Mouse (Mus musculus) kidney, postnatal 0 days (tissue): ENCODE measurements at regions not wholly inside any gene's neighbourhood (a gene's known extent, or its start where the extent isn't known, plus 50 kb on each side); places are given as distances from the start of the nearest gene placed in this dataset.

Experiments
- ATAC-seq: fragments of 200-750 bp; cut with Nextera tagmentation; replicated peaks from 2 replicates; pipeline ENCODE4 v1.8.0; 2017; ENCODE audit warnings: low read depth, moderate number of reproducible peaks, moderate TSS enrichment, moderate library complexity; ENCODE audit not compliant: low FRiP score
- DNase-seq: peaks from one replicate; pipeline ENCODE4 v3.0.0-alpha.2; 2016; ENCODE audit warnings: low spot score
- H3K27ac ChIP-seq: fragments of 300-500 bp; sonication (generic); 2 replicates; pipeline ENCODE4 v1.5.1; 2014; ENCODE audit warnings: mild to moderate bottlenecking
- H3K27me3 ChIP-seq: fragments of 300-500 bp; sonication (generic); 2 replicates; pipeline ENCODE4 v1.6.1; 2014; ENCODE audit warnings: low read length, mixed read lengths; ENCODE audit not compliant: insufficient read depth
- H3K36me3 ChIP-seq: fragments of 300-500 bp; sonication (generic); 2 replicates; pipeline ENCODE4 v1.6.1; 2014; ENCODE audit warnings: low read length, mixed read lengths; ENCODE audit not compliant: insufficient read depth
- H3K4me1 ChIP-seq: fragments of 300-500 bp; sonication (generic); replicated peaks from 2 replicates; pipeline ENCODE4 v1.6.1; 2014; ENCODE audit warnings: antibody characterized with exemption, low read length, mixed read lengths; ENCODE audit not compliant: insufficient read depth
- H3K4me2 ChIP-seq: fragments of 300-500 bp; sonication (generic); 2 replicates; pipeline ENCODE4 v1.6.1; 2014; ENCODE audit warnings: mild to moderate bottlenecking, low read length, moderate library complexity, mixed read lengths
- H3K4me3 ChIP-seq: fragments of 300-500 bp; sonication (generic); replicated peaks from 2 replicates; pipeline ENCODE4 v1.5.1; 2014; ENCODE audit warnings: low read depth, low read length
- H3K9ac ChIP-seq: fragments of 300-500 bp; sonication (generic); 2 replicates; pipeline ENCODE4 v1.6.1; 2014; ENCODE audit warnings: low read depth, low read length
- H3K9me3 ChIP-seq: fragments of 300-500 bp; sonication (generic); replicated peaks from 2 replicates; pipeline ENCODE4 v1.6.1; 2016; ENCODE audit warnings: low read length, inconsistent platforms, mixed read lengths
- CTCF ChIP-seq: IDR thresholded peaks from 2 replicates; pipeline ENCODE4 v1.5.1; 2016; ENCODE audit warnings: antibody characterized with exemption, low read depth, mild to moderate bottlenecking, moderate library complexity
- WGBS: fragments of 180-500 bp; shearing (Covaris S2); extraction: QIAGEN DNeasy Blood & Tissue Kit; methylation state at CpG from one replicate; pipeline ENCODE4 v1.1.7; 2014; 5-methylcytosine and 5-hydroxymethylcytosine counted together

DNA sequence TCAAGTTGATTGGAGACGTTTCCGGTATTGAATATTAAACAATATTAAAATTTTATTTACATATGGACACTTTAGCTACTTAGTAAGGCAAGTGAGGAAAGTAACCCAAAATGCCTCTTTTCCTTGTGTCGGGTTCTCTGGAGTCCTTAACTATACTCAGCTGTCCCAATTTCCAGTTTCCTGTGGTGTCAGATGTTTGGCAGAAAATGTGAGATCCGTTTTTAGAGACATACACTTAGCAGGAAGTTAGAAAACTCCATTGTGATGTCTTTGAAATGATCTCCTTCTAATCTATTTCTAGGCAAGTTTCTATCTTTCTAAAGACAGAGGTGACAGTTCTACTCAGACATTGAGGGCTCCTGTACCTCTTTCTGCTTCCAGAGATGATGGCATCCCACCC, 168.9 kb upstream of the Plcxd3 start:
- whole genome bisulfite sequencing, result 71% methylated on average over 4 of the region's 4 CpGs
- ATAC-seq, result no peak
- DNase-seq, result no peak

DNA sequence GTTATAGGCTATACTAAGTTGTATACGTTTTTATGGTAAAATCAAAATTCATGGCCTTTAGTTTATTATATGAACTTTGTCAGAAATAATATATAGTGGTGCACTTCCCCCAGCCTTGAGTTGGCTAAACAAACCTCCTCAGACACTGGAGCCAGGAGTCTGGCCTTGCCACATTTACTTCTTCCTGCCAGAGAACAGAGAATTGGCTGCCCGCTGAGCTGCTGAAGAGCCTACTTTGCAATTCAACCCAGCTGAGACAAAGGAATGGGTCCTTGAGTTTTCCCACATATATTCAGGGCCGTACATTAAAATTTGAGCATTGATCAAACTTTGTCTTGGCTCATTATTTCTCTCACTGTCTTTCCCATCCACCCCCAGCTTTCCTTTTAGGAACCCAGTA, 161.9 kb upstream of the Plcxd3 start:
- no peaks in the 10 kb centered on the region for H3K4me1 ChIP-seq
- no peak for TF ChIP-seq CTCF
- no peak overlapping the region for H3K4me2 ChIP-seq
- H3K9me3 ChIP-seq, result no peaks in the 10 kb centered on the region
- ATAC-seq (no peak), DNase-seq (no peak)
- H3K4me3 ChIP-seq, result no peak overlapping the region
- H3K27ac ChIP-seq, result no peak overlapping the region
- H3K36me3 ChIP-seq, result no peaks in the 10 kb centered on the region
- no peaks in the 10 kb centered on the region for H3K27me3 ChIP-seq
- no peak overlapping the region for H3K9ac ChIP-seq
- WGBS, result 70% methylated on average over 3 of the region's 3 CpGs

More for the DNA sequence above, 168.9 kb upstream of the Plcxd3 start:
- Histone ChIP-seq H3K27ac (no peak overlapping the region), H3K4me1 (no peaks in the 10 kb centered on the region), H3K9ac (no peak overlapping the region), H3K4me3 (no peak overlapping the region), H3K4me2 (no peak overlapping the region), H3K36me3 (no peaks in the 10 kb centered on the region), H3K27me3 (no peaks in the 10 kb centered on the region), H3K9me3 (no peaks in the 10 kb centered on the region)
- no peak for TF ChIP-seq CTCF

DNA sequence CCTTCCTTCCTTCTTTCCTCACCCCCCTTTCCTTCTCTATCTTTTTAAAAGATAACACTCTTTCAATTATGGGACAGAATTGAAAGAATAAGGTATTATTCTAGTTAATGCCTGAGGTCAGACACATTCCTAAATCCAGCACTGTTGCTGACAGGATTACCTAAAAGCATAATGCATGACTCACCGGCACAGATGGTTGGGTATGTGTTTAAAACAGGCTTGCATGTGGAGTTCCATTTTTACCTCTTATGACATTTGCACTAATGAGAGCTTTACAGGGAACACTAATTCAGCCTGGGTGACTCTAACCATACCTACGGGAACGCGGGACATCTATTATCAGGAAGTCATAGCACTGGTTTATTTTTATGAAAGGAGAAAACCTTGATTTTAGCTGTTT, 156.2 kb upstream of the Plcxd3 start:
- Histone ChIP-seq H3K27me3 (no peaks in the 10 kb centered on the region), H3K36me3 (no peaks in the 10 kb centered on the region), H3K4me2 (no peak overlapping the region), H3K27ac (no peak overlapping the region), H3K9me3 (no peaks in the 10 kb centered on the region), H3K4me3 (no peak overlapping the region), H3K9ac (no peak overlapping the region), H3K4me1 (no peaks in the 10 kb centered on the region)
- TF ChIP-seq CTCF, result no peak
- DNase-seq, result no peak
- WGBS, result 91% methylated on average over 4 of the region's 4 CpGs
- no peak for ATAC-seq

DNA sequence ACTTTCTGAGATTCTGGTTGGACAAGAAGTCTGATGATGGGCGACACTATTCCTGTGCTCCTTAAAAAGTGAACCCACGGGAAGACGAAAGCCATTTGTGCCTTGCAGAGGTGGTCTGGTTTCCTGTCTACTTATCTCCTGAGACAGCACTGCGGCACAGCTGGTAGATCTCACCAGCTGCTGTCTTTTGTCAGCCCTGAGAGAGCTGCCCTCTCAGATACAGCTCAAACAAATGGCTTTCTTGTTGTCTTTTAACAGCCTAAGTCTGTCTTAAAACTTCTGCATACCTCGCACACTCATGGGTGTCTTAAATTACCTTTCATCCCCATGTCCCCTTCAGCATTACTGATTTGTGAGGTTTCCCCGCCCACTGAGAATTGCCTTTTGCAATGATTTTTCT, 147.2 kb upstream of the Plcxd3 start:
- Histone ChIP-seq H3K4me2 (no peak overlapping the region), H3K27ac (no peak overlapping the region), H3K9me3 (no peaks in the 10 kb centered on the region), H3K4me1 (no peaks in the 10 kb centered on the region), H3K27me3 (no peaks in the 10 kb centered on the region), H3K4me3 (no peak overlapping the region), H3K36me3 (no peaks in the 10 kb centered on the region), H3K9ac (no peak overlapping the region)
- DNase-seq (peak; percentile 43), ATAC-seq (no peak)
- 10% methylated on average over 6 of the region's 6 CpGs for WGBS
- TF ChIP-seq CTCF, result no peak

DNA sequence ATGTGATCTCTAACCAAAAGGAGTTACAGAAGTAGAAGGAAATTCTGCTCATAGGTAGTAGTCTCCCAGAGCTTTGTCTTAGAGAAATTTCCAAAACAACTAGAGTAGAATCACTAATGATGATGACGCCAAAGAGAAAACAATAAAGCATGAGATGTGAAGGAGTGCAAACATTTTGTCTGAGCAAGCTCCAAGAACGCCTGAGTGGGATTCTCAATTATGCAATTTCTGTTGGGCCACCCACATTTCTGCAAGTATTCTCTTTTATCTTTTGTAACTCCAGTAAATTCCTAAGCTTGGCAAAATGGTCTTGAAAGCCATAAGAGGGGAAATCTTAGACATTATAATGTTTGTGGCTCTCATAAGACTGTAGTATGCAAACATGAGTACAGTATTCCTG, 134.6 kb upstream of the Plcxd3 start:
- H3K4me3 ChIP-seq, result no peak overlapping the region
- no peak for ATAC-seq
- no peaks in the 10 kb centered on the region for H3K36me3 ChIP-seq
- H3K9ac ChIP-seq, result no peak overlapping the region
- no peak overlapping the region for H3K27ac ChIP-seq
- no peak overlapping the region for H3K4me2 ChIP-seq
- no peak for TF ChIP-seq CTCF
- no peak for DNase-seq
- no peaks in the 10 kb centered on the region for H3K9me3 ChIP-seq
- no peaks in the 10 kb centered on the region for H3K27me3 ChIP-seq
- H3K4me1 ChIP-seq, result no peaks in the 10 kb centered on the region
- WGBS, result 76% methylated on average over 2 of the region's 2 CpGs

DNA sequence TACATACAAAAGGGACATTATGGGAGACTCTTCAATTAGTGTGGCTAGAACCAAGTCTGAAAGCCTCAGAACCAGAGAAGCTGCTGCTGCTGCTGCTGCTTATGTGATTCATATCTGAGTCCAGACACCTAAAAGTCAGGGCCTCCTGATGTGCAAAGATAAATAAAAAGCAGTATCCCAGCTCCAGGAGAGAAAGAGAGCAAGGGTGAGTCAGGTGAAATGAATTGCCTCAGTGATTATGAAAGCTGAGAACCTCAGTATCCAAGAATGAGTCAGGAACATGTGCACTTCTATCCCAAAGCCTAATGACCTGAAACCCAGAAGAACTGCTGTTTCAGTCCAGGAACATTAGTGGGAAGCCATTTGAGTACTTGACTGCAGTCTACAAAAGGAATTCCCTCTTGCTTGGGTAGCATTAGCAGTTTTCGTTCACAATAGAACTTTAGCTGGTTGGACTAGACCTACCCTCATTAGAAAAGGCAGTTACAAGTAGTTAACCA, 127.6 kb upstream of the Plcxd3 start:
- no peak for DNase-seq
- H3K9ac ChIP-seq, result no peak overlapping the region
- no peak for TF ChIP-seq CTCF
- no peak overlapping the region for H3K4me2 ChIP-seq
- 93% methylated on average over 1 of the region's 1 CpGs for WGBS
- no peak for ATAC-seq
- no peaks in the 10 kb centered on the region for H3K36me3 ChIP-seq
- H3K27ac ChIP-seq, result no peak overlapping the region
- no peaks in the 10 kb centered on the region for H3K27me3 ChIP-seq
- H3K4me1 ChIP-seq, result no peaks in the 10 kb centered on the region
- H3K4me3 ChIP-seq, result no peak overlapping the region
- no peaks in the 10 kb centered on the region for H3K9me3 ChIP-seq

DNA sequence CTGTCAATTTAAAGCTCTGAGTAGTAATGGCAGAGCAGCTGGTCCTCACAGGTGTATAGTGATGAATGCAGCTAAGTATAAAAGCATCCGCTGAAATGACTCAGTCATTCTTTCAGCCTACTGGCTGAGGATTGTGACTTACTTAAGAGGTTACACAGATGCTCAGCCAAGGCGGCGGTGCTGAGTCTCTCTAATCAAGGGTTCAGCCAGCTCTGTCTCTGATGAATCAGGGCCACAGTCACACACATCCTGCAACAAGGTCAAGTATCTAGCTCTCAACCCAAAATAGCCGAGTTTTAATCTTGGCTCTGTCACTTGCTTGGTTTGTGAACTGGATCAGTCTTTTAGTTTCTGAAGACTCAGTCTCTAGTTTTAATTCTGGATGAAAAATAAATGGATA, 110.7 kb upstream of the Plcxd3 start:
- H3K4me3 ChIP-seq, result no peak overlapping the region
- no peak for TF ChIP-seq CTCF
- H3K4me1 ChIP-seq, result no peaks in the 10 kb centered on the region
- DNase-seq, result no peak
- no peaks in the 10 kb centered on the region for H3K9me3 ChIP-seq
- H3K27me3 ChIP-seq, result no peaks in the 10 kb centered on the region
- H3K4me2 ChIP-seq, result no peak overlapping the region
- no peaks in the 10 kb centered on the region for H3K36me3 ChIP-seq
- no peak for ATAC-seq
- WGBS, result 85% methylated on average over 4 of the region's 4 CpGs
- H3K9ac ChIP-seq, result no peak overlapping the region
- H3K27ac ChIP-seq, result no peak overlapping the region
